Mouse (Mus musculus) left cerebral cortex, adult 18-20 months (tissue): Measurements from ENCODE around the gene Ccdc40. TPM values are rescaled to one million over a fixed set of nuclear protein-coding genes. Genes with fewer than 3 reads are reported as not detected.
A peak's percentile ranks its signal among the peaks of the same experiment; 100 is the strongest.

Source experiments
- DNase-seq, 2 experiments: peaks; one replicate each; pipeline ENCODE4 v3.0.0; 2021 to 2022; ENCODE audit warnings: low spot score in 2 of 2, mixed read lengths in 1 of 2
- long read RNA-seq, 2 experiments: library from polyadenylated mRNA; stranded (forward); transcript quantifications; one replicate each; pipeline ENCODE4 v2.0.0; 2021
- total RNA-seq, 2 experiments: library from RNA; stranded (reverse); gene quantifications; 2 replicates each; pipeline ENCODE4 v1.2.3; 2021

Gene Ccdc40
- under 1 TPM; 0.70 to 0.91 TPM for total RNA-seq
- long read RNA-seq, experiment 1 = 0 reads
- long read RNA-seq, experiment 2, partial matches to known transcripts = 0 of 2 reads
- long read RNA-seq, experiment 2, other reads (novel, unspliced or antisense) = 2 of 2 reads

DNA sequence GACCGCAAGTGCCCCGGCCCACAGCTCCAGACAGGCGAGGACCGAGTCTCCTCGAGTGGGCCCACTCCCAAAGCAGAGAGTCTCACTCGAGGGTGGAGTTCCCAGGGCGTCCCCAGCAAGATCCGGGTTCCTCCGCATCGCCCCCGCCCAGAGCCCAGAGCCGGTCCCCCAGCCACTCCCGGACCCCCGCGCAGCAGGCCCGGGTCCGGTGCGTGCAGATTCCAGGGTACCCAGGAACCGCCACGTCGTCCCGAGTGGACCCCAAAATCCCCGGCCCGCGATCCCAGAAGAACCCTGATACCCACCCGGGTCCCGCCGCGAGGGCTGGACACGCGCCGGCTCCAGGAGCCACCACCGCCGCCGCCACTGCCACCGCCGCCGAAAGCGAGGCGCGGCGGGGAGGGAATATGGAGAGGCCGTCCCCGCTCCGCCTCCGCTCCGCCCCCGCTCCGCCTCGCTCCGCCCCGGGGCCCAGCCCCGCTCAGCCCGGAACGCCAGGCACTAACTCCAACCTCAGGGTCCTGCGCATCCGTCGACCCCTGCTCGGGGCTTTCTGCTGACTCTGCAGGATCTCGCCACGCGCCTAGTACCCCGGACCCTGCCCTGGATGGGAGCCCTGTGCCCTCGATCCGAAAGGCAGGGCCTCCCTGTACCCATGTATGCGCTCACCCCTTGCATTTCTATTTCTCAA is at the start of gene Ccdc40, which contains the start of gene Tbc1d16:
TSS of gene Ccdc40 (plus strand) at position 482 of the 691 bp plus-strand sequence.
TSS of gene Tbc1d16 (minus strand) at position 409 of the 691 bp plus-strand sequence.
- DNase-seq = peak; percentile 43 to 54

DNA sequence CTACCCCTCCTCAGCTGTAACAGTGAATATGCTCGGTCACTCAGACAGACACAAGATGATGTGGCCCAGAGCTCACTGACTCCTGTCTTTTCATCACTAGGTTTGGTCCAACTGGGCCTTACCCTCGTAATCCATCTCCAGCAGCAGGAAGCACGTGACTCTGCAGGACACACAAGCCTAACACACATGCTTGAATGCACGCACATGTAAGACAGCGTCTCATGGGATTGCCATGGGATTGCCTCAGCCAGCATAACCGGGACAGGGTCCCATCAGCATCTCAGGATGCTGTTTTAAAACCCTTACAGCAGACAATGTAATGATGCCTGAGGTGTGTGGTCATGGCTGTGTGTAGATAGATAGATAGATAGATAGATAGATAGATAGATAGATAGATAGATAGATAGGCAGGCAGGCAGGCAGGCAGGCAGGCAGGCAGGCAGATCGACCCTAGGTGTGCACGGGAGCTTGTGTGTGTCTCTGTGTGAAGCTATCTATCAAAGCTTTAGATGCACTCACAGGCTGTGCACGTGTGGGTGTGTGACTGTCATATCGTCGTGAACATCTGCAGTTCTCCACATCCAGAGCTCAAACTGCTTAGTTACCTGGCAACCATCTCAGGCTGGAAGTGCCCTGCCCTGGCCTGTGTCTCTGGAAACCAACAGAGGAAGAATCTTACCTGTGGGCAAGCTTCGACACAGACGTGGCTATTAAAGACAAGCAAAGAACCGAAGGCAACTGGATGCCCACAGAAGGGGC is 47.4 kb upstream of the Ccdc40 start:
- no peak for DNase-seq

DNA sequence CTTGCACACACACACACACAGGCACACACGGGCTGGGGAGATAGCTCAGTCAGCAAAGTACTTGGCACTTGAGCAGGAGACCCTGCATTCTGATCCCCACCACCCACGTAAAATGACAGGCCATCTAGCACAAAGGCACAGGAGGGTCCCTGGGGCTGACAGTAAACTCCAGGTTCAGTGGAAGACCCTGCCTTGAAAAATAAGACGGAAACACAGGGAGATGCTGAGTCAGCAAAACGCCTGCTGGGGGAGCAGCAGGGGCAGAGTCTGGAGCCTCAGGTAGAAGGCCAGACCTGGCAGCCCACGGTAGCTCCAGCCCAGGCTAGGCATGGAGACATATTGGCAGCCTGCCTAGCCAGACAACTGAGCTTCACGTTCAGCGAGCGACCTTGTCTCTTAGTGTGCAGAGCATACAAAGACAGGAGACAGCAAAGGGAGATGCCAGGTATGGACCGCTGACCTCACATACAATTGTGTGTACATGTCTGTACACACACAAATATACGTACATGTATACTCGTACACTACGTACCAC is 46.4 kb upstream of the Ccdc40 start:
- DNase-seq = no peak

DNA sequence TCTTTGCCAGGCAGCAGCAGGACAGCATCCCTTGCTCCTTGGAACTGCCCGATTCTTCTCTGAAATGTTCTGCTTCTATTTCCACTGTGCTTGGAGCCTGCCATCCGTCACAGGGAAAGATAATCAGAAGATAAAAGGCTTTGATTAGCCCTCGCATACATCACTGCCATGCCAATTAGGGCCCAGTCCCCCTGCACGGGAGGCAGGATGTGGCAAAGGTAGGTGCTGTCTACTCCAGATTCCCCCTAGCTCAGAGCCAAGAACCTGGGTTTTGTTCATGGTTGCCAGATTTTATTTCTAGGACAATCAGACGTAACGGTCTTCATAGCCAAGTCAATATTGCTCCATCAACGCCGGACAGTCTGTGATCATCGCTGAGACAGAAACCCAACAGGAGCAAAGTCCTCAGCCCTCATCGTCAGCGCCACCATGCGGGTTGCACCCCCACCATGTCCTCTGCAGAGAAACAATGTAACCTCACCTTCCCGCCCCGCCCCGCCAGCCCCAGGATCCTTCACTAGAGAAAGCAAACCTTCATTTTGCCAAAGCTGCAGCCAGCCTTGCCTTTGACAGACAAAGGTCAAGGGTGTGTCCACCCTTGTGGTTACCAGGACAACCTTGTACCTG is 44.6 kb upstream of the Ccdc40 start:
- no peak for DNase-seq

DNA sequence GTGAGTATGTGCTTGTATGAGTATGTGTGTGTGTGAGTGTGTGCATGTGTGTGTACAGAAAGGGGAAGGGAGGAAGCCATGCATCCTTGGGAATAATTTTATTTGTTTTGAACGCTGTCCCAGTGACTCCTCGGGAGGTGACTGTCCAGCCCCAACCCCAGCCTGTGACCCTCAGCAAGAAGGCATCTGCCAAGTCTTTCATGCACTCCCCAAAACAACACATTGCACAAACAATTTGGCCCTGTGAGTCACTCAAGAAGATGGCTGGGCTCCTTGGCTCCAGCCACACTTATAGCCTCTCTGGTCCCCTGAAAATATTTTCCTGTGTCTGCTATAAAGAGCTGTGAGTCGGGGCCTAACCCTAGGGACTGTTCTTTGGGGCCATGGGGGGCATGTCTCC is 42.0 kb upstream of the Ccdc40 start:
- no peak for DNase-seq

DNA sequence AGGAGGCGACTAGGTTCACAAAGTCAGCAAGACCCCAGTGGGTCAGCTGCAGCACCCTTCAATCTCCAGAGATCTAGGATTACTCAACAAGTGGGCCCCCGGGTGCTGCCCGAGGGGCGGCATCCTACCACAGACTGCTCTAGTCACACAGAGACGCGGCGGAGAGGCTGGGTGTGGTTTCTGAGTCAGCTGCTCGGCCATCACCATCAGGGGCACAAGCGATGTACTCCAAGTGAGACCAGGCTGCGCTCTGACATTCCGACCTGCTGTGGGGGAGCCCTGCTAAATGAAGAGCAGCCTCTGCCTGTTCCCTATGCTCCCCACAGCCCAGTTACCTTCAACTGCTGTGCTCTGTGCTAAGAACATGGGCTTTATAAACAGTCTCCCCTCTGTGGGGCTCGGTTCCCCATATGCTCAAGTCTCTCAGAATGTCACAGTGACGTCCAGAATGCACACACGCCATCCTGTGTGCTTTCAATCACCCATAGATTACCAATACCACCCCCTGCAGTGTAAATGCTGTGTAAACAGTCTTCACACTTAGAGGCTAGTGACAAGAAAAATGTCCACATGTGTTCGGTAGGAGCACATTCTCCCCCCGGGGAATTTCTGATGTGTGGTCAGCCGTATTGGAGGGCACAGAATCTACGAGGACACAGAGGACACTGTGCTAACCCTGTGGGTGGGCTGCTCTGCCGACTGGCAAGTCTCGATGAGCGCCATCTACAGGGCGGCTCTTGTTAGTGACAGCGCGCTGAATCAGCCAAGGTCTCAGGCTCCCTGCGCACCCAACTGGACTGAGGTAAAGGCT is 41.2 kb upstream of the Ccdc40 start:
- DNase-seq = peak; percentile 64

DNA sequence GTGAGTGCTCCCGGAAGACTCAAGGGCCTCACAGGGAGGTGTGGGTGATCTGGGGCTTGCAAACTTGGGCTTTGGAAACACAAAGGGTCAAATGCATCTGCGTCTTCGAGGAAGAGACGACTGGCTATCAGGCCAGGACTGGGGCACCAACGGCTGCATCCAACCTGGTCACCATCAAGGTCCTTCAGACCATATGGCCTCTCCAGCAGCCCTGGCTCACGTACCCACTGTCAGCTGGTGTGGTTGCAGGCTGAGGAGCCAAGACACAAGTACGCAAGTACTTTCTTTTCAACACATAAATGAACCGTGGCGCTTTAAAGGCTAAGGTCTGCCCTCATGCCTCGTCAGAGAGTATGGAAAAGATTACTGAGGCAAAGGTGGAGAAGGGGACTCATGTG is 40.6 kb upstream of the Ccdc40 start:
- DNase-seq = no peak

DNA sequence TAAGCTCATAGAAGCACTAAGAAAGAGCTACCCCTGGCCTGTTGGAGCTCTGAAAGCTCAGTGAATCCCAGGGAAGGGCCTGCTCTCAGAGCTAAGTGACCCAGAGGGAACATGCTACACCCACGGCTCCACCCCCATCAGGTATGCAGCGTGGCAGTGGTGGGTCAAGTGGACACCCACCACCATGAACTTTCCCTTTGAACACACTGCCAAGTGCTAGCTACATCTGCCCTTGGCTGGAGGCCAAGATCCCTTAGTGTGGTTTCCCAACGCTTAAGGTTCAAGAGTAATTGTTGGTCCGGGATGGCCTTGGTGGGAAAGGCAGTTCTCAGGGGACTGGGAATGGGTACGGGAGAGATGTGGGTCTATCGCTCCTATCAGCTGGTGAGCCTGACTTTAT is 40.0 kb upstream of the Ccdc40 start:
- DNase-seq = no peak

DNA sequence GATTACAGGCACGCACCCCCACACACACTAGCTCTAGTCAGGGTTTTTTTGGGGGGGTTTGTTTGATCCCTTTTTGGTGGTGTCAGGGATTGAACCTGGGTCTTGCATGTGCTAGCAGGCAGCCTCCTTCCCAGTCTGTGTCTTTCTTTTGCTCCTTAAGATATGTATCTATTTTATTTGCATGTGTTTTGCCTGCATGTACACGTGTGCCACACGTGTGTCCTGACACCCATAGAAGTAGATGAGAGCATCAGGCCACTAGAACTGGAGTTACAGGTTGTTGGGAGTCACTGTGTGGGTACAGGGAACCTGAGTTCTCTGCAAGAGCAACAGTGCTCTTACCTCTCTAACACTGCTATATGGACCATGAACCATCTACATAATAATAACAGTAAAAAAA is 39.1 kb upstream of the Ccdc40 start:
- no peak for DNase-seq

DNA sequence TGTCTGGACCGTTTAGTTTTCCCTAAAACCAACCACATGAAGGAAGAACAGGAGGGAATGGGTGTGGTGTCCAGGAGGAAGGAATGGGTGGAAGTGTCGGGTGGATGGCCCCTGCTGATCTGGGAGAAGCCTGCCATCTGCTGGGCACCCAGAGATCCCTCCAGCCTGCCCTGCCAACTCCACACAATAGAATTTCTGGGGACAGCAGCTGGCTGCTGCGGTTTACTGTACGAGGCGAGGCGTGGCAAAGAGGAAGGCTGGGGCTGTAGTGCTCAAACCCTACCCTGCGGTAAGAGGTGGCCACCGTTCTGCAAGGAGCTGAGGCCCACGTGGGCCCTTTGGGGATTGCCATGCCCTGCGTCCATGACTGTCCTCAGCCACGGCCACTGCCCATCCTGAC is 37.9 kb upstream of the Ccdc40 start:
- DNase-seq = peak; percentile 66 to 71

DNA sequence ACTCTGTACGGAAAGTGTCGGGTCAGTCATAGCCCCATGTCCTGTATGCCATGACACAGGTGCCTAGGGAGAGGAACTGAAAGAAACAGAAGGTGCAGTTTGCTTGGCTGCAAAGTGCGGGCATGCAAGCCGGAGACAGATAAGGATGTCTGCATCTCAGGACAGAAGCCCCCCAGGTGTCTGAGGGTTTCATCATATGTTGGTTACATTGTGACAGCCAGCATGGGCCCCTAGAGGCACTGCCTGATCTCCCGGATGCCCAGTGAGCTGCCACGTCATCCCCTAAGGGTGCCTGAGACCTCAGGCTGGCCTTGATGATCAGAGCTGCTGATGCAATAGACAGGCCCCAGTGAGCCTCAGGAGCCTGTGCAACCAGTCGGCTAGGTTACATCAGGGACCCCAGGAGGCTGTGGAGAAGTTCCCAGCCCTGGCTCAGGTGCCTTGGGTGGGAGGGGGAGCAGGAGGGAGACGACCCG is 36.7 kb upstream of the Ccdc40 start:
- DNase-seq = no peak

DNA sequence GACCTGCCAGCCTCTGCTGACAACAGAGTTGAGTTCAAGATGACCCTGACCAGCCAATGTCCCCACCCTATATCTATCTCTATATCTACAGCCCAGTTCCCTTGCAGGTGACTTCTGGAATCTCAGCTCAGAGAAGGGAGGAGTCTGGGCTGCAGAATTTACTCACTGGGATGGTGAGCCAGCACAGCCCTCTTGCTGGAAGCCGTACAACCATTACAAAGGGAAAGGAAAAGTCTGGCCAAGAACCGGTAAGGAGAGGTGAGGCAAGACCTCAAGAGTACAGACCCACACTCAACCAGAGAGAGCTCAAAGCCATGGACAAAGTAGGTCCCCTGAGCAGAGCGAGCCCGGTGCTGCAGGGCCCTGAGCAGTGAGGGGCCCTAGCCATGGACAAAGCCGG is 36.2 kb upstream of the Ccdc40 start:
- no peak for DNase-seq

DNA sequence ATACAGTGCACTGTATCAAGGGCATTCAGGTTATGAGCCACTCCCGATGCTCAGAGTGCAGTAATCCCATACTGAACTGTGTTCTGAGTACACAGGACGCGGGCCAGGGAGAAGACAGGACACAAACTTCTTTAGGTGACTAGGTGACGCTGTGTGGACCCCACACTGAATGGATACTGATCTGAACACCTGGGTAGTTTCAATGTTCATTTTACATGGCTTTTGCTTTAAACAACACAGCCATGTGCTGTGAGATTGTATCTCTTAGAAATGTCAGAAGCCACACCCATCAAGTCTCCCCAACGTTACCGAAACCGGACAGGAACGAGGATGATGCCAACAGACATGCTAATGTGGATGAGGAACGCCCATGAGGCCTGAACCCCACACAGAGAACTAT is 35.8 kb upstream of the Ccdc40 start:
- DNase-seq = no peak

DNA sequence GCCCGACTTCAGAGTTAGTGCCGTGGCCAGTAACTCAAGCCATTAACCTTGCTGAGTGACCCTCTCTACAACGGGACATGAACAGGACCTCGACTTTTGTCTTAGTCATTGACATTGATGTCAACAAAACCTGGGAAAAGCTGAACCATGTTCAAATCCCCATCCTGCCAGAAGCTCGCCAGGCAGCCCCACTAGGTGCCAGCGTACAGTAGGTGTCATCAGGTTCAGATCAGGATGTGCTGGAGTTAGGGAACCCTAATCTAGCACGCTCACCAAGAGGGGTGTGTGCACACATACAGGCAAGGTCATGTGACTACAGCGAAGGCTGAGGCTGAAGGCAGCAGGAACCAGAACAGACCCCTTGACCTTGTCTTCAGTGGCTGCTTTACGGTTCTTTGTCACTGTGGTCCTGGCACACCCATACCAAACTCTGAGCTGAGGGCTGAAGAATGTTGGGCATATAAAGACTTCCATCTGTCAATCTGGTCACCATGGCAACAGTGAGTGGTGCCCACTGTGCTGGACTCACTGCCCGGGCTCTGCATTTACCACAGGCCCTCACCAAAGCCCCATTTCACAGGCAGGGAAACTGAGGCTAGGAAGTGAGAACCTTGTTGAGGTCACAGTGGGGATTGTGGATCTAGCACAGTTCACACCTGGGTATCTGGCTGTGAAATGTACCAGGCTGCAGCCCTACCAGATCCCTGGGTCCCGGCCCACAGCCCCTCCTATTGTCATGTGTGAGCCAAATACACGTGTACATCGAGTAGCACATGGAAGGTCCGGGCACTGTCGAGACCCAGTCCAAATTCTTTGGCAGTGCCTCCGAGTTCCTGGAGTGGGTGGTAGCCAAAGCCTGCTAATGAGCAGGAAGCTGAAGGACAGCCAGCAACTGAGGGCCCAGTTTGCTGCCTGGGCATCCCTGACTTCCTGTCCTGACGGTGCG is 30.5 kb upstream of the Ccdc40 start:
- DNase-seq = no peak

DNA sequence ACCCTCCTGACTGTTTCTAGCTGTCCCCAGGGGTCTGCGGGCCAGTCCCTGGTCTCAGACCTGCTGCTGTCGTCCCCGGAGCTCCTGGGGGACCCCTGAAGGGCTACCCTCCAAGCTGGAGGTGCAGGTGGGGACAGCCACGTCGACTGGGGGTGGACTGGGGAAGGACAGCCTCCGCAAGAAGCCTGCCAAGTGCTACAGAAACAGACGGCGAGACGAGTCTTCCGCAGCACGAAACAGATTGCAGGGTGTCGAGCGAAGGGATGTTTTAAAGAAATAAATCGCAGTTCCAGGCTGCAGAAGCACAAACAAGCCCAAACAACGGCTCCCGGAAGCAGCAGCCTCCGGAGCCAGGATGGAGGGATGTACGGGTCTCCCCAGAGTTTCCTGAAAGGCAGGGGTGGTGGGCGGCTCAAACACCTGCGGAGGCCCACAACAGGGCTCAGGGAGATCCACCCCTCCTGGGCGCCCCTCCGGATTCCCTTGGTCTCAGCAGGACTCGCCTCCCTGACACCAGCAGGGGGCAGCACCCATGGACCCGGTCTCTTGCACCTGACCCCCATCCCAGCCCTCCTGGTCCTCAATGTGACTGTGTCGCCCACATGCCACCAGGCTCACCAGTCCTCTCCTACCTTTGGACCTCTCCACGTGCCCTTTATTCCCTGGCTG is 29.7 kb upstream of the Ccdc40 start:
- peak; percentile 71 to 87 for DNase-seq

DNA sequence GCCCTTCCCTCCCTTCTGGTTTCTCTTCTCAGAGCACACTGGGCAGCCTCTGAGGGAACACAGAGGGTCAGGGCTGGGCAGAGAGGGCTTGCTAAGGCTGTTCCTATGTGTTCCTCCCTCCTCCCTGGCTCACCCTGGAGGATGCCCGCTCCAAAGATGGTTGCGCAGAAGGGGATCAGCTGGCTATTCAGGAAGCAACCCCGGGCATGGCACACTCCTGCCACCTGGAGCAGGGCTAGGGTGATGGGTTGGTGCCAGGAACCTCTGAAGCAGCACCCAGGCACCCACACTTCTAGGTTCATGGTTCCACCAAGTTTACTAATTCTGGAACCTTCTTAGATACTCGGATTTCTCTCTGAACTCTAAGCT is 29.2 kb upstream of the Ccdc40 start:
- DNase-seq = no peak

DNA sequence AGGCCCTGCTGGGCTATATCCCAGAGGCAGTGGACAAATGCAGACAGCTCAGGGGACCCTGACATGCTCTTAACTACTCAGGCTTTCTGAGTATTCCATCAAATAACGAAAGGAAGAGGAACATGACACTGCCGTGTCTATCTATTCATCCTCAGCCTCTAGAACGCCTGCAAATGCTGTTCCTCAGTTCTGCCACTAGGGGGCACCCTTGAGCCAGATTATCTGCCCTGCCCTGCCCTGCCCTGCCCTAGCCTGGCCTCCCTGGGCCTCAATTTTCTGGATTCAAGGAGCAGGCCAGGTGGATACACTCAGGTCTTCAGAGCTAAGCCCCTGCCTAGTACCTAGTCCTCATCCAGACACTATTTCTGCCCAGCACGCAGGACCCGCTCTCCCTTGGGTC is 24.9 kb upstream of the Ccdc40 start:
- DNase-seq = no peak

DNA sequence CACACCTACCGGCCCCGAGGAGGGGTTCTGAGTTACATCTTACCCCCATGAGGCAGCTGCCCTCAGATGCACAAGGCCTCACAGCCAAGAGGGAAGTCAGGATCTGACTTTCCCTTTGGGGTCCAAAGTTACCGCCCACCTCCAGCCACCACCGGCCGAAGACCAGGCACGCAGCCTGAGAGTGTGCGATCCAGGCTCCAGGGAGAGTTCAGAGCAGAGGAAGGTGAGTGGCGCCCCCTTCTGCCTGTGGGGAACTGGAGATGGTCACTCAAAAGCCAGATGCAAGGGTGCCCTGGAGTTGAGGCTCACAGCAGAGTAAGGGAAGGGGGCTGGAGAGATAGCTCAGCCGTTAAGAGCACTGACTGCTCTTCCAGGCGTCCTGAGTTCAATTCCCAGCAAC is 22.6 kb upstream of the Ccdc40 start:
- no peak for DNase-seq

DNA sequence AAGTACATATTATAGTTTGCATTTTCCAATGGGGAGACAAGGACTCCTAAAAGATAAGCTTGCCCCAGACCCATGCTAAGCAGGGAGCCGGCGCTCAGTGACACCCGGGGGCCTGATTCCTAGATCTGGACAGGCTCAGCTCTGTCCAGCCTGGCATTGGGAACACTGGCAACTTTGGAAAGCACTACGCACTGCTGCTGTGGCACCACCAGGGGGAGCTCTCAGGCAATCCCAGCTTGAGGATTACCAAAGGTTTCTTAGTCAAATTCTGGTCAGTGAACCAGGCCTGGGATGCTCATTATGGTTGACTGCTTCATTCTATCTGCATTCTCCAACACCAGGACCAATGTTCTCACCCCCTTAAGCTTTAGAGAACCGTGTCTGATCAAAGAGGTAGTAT is 21.8 kb upstream of the Ccdc40 start:
- DNase-seq = peak; percentile 66 to 79
